Mouse (Mus musculus): Measurements from ENCODE around the gene Eva1b. TPM values are rescaled to one million over a fixed set of nuclear protein-coding genes. Genes with fewer than 3 reads are reported as not detected.

Gene Eva1b
- 10 to 100 TPM; 10.5 to 12.7 TPM for polyA plus RNA-seq (2017; shearing (Covaris generic))

DNA sequence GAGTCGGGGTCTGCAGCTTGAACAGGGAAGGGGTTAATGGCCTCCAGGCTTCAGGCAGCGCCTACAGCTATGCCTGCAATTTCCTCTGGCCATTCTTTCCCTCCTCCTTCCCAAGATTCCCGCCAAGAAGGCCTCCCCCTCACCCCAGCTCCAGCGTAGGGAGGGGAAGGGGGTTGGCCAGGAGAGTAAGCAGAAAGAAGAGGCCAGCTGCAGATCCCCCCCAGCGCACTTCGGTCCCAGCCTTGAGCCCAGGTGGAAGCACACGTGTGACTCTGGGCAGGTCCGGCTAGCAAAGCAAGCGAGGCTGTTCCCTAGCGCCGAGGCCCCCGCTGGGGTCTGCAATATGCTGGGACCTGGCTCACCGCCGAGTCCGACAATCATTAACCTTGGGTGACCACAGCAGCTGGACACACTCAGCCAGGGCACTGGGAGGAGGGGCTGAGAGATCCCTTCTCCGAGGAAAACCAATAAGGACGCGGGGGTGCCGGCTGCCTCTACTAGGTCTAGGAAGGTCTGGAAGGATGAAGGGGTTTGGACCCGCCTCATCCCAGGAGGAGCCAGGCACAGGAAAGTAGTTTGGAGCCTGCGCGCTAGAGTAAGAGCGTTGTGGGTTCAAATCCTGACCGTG, at the start of gene Eva1b:
TSS of gene Eva1b (plus strand) at position 212 of the 628 bp plus-strand sequence.
- no peak for ATAC-seq

DNA sequence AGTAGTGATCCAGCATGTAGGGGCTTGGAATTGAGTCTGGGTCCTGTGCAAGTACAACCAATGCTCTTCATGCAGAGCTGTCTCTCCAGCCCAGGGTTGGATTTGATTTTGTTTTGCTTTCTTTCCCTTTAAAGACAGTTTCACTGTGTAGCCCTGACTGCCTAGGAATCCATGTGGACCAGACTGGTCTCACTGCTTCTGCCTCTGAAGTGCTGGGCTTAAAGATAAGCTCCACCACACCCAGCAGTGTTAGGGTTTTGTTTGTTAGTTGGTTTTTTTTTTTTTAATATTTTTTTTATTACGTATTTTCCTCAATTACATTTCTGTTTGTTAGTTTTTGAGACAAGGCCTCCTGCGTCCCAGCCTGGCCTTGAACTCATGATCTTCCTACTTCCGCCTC, 48.2 kb upstream of the Eva1b start:
- no peak for ATAC-seq

DNA sequence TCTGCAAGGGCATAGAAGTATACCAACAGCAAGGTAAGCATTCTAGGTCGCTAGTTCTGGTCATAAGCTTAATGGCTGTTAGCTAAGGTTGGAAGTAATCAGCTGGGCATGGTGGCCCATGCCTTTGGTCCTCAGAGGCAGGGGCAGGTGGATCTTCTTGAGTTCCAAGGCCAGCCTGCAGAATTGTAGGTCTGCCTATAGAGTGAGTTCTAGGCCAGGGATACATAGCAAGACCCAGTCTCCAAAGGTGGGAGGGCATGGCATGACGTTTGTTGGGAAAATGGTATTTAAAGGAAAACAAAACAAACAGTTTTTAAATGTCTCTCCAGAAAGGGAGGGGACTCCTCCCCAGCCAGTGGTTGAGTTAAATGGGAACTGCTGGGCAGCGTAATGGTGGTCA, 46.8 kb upstream of the Eva1b start:
- ATAC-seq, result no peak

DNA sequence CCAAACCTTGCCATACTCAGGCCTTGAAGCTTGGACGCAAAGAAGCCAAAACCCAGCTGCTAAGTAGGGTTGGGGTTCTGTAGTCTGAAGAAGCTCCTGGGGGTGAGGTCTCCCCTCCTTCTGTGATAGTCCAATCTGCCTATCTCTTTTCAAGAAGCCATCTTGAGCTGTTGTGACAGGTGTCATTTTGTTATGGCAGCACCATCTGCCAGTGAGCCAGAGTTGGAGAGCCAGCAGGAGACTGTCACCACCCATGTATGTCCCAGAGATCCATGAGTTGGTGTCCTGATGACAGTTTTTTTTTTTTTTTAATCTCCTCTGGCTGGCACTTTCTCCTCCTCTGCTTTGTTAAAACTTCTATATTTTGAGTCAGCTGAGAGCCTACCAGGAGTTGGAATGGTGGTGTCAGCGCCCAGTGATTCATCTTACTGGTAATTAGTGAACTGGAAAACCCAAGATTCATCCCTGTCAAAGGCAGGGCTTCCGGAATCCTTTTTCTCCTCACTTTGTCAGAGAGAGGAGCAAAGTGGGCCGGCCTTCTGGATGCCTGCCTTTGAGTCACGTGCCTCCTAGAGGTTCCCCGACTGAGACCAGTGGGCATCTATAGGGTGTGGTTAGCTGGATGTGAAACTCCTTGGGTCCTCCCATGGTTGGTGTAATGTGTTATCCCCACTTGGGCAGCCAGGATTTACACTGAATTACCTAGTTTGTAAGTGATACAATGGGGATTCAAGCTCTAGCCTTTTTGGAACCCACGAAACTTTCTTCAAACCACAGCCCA, 45.3 kb upstream of the Eva1b start:
- no peak for ATAC-seq

DNA sequence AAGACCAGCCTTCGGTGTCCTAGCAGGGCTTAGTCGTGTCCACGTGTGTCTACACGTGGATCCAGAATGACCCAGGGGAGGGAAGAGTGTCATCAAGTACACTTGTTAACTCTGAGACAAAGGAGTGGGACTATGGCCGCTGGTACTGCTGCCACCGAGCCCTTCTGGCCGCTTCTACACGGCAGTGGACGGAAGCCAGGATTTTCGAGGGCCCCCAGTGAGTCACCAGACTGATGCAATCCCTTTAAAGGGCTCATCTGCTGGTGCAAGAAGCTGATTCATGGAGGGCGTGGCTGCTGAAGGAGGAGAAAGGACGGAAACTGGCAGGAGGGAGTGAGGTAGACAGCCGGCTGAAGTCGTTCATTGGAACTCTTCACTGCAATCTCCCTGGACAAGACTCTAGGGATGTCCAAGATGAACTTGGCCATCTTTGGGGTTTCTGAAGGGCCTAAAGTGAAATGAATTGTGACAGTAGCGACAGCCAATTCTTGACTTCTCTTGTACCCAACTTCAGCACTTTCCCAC, 44.4 kb upstream of the Eva1b start:
- peak; percentile 66 for ATAC-seq

DNA sequence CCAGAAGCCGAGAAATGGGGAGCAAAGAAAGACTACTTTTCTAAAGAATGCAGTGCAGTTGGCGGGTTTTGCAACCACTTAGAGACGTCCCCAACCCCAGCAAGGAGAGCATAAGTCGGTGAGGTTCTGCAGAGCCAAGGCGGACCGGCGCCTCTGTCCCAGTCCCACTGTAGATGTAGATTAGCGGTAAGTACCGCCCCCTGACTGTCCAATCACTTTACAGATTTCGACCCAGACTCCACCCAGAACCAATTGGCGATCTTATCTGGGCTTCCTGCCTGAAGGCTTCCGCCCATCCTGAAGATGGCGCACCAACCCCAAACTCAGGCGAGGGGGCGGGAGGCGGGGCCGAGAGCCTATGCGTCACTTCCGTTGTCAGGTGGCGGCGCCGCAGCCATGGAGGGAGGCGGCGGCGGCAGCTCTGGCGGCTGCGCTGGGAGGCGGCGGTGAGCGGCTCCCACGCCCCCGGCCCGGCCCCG, 43.9 kb upstream of the Eva1b start, which contains the start of gene Stk40:
TSS of gene Stk40 (plus strand) at position 368 of the 479 bp plus-strand sequence.
- ATAC-seq, result peak; percentile 95

DNA sequence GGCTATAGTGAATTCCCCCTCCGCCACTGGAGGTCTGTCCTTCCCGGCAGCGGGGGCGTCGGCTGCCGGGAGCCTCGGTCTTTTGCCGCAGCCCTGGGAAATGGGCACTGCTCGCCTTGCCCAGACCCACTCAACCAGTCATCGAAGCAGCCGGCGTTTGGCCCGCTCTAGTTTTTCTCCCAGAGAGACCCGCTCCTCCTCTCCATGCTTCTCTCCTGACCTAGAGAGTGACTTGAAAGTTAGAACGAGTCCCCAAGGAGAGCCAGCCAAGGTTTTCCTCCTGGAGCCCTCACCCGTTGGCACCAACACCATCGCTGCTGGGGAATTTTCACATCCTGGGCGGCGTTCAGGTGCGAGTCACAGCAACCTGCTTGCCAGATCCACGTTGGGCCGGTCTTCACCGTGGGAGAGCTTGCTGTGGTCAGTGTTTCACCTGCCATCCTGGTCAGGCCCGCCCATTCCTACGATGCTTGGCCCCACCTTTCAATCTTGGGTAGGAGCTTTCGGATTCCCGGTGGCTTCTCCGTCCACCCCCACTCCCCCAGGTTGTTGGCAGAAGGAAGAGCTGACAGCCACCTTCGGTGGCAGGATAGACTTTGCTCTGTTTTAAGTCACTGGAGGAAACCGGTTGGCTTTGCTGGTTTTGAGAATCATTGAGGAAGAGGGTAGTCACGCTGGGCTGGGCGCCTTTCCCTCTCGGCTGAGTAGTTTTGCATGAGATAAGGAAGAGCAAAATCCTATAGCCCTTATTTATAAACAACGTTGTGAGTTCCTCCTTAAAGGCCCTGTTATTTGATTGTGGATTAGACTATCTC, 43.1 kb upstream of the Eva1b start:
- no peak for ATAC-seq

DNA sequence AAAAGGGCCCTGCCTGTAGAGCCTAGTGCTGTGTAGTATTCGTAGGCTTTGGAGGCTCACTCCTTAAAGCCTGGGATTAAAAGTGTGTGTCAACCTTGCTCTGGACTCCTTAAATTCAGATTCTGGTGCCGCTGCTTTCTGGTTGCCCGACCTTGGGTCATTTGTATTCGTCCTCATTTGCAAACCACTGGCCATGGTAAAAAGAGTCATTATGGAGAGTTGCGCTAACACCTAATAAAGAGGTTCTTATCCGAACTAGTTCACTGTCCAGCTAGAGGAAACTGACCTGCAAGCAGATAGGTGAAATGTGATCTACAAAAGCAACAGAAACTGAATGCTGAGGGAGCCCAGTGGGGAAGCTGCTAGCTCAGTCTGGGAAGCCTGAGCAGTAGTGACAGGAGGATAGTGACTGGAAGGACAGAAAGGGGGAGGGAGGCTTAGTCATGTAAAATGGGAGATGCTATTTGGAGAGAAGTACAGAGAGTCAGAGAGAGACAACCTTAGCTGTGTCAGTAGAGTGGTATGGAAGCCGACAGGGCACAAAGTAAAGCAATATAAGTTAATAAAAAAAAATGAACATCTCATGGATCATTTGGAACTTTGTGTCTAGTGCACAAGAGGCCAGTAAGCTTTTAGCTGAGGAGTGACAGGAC, 42.3 kb upstream of the Eva1b start:
- ATAC-seq, result no peak

DNA sequence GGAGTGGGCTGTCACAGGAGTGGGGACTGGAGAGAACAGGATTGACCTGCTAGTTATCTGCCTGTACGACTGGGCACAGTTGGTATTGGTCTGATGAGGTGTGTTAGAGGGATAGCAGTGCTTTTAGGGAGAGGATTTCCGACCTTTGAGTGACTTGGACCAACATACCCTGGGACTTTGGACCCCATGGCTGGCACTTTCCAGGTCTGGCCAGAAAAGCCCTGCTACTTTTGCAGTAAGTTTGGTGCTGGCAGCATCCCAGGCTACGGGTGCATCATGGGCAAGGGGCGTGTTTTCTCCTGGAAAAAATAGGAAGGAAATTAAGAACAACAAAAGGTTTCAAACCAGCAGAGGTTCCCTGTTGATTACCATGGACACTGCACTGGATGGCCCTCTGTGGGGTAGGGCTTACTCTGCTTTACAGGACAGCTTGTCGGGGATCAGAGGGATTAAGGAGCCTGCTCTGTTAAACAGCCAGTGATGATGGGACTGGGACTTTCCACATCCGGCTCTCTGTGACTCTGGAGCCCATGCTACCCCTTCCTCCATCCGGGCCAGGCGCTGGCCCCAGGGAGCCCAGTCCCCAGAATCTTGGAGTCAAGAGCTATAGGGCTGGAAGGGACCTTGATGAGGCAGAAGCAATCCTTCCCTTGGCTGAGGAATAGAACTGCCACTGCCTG, 39.3 kb upstream of the Eva1b start:
- ATAC-seq, result no peak

DNA sequence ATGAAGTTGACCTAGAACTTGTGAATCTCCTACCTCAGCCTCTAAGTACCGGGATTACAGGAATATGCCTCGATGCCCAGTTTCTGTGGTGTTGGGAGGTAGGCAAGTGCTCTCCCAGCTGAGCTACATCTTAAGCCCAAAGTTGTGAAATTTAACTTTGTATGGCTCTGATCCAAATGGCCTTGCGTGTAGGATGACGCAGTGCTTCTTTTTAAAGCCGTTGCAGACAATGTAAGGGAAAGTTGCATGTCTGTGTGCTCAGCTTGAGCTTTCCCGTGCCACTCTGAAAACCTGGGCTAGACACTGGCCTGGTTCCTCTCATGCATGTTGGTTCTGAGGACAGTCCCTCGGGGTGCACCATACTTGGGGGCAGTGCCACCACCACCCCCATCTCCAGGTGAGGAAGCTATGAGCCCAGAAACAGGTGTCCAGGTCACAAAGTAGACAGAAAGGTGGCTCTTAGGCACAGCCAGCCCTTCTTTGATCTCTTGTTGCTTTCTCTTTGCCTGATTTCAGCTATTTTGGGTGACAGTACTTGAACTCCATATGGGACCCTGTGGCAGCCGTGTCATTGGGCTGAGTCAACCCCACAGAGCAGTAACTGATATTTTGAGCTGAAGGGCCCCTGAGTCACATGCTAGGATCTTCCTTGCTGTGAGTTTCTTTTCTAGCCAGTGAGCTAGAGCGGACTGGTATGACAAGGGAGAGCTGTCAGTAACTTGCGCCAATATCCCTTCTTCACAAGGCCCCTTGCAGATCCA, 37.8 kb upstream of the Eva1b start:
- peak; percentile 40 for ATAC-seq

DNA sequence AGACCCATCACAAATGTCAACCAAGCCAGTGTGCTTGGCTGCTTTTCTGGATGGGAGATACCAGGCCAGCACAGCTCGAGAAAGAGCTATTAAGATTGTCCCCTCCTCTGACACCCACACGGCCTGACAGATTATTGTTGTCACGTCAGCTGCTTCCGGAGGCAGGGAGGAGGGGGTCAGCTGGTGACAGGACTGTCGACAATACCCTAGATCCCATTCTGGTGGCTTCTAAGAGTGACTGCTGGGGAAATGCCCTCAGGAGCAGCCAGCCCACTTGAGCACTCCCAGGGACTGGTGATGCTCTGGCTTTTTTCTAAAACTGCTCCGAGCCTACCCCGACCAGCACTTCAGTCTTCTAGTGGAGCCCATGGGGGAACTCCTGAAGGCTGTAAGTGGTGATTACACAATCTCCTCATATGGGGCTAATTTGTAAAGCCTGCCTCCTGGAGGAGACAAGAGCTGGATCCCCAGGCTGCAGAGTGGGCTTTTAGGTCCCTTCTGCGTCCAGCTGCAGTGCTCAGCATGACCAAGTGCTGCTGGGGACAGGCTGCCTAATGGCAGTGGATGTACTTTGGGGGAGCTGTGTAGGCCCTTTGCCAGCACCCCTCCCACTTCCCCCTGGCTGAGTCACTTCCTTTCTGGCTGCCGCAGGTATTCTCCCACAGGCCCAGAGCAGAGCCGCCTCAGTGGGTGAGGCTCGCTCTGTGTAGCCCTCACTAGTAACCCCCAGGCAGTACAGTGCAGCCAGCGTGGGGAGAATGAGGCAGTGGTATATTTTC, 37.0 kb upstream of the Eva1b start:
- peak; percentile 87 for ATAC-seq

DNA sequence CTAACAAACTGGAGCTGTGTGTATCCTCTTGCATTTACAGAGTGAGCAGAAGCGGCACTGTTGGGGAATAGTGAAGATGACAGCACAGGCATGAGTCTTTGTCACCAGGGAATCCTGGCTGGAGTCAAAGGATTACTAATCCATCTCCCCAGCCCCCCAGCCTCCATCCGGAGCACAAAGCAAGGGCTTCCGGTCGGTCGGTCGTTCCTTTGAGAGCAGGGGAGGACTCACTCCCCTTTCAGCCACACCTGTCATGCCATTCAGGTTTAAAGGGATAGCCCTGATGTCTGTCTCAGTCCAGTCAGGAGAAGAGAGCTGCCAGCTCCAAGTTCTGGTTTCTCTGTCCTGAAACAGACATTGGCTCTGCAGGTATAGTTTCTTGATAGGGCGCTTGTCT, 36.4 kb upstream of the Eva1b start:
- peak; percentile 36 for ATAC-seq

DNA sequence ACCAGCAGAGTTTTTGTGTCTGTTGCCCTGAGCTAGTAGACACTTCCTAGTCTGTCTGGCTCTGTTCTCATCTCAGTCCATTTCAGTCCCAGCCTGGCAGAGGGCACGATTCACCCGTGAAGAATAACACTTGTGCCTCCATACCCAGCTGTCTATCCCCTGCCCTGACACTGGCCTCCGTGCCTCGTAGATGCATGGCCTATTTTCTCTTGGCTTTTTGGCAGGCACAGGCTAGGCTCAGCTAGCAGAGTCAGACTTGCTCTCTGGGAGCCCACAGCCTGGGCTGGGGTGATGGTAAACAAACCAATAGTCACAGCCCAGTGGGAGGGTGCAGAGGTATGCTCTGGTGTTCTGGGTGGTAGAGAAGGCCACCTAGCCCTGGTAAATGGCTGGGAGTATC, 34.3 kb upstream of the Eva1b start:
- ATAC-seq, result no peak

DNA sequence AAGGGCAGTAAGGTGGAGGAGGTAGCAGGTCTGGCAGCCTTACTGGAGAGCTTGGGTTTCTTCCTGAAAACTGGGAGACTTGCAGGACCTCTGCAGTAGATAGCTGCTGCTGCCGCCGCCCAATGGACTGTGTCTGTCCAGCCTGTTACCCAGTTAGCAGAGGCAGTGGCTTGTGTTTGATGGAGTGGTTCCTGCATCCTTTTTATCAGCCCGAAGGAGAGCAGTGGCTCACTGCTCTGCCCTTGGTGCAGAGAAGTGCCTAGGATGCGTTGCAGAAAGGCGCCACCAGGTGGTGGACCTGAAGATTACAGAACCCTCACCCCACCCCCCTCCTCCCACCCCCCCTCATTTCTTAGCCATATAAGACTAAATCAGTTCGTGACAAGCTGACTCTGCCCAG, 33.6 kb upstream of the Eva1b start:
- ATAC-seq, result no peak

DNA sequence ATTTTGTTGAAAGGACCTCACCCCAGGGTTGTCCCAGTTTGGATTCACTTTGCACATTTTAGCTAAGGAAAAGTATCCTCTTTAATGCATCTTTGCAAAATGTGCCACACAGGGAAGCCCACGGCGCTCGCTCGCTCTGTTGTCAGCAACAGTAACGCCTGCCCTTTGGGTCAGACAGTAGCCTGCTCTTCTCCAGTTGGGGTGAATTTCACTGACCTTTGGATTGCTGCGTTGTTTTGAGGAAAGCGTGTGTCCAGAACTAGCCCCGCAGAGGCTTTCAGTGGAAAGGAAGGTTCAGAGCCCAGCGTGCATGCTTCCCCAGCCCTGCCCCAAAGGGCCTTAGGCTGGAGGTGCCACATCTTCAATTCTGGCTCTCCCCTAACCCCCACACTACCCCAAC, 32.1 kb upstream of the Eva1b start:
- ATAC-seq, result no peak

DNA sequence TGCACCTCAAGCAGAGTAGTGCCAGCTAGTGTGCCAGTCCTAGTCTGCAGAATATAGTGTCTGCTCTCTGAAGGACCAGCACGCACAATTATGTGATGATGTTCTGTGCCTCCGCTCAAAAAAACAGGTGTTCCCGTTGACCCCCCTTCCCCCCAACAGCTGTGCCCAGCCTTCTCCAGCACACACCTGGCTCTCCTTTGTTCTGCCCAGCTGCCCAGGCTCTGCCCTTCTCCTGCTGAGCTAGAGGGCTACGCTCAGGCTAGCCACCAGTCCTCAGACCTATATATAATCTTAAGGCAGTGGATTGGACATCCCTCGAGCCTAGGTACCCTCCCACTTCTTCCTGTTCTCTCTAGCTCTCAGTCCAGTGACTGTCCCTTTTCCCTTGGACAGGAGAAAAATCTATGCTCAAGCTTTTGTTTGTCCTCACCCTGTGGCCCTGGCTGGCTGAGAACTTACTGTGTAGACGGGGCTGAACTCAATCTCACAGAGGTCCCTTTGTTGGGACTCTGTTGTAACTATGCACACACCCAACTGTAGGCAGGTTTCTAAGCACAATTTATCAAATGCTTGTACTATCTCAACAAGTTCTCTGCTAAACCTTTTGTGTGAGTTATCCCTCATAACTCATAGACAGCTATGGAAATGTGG, 31.5 kb upstream of the Eva1b start:
- ATAC-seq, result no peak

DNA sequence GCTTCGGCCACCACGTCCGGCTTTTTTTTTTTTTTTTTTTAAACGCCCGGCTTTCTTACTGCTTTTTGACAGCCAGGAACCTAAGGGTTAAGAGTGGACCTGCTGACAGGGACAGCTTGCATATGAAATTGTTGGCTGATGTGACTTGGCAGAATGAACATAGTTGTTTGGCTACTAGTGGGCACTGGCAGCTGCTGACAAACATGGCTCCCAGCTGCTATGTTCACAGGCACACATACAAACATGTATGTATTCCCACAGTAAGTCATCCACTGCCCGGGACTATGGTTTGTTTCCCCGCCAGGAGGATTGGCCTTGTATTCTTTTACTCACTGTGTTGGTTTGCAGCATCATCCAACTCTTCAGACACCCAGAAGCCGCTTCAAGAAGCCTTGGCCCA, 30.4 kb upstream of the Eva1b start:
- ATAC-seq, result no peak

DNA sequence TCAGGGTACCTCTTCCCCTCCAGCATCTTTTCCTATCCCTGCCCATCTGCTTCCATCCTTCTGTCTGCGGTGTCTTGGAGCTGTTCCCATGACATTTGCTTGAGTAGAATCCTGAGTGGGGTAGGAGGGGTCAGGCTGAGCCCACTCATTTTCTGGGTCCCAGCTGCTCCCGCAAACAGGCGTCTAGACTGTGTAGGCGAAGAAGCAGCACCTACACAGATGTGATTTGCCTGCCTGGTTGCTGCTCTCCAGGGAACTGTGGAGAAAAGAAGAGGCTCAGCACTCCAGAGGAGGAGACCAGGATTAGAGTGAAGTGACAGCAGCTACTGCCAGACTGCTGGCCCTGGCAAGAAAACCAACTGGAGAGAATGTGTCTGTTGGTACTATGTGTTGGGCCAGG, 28.9 kb upstream of the Eva1b start:
- no peak for ATAC-seq

DNA sequence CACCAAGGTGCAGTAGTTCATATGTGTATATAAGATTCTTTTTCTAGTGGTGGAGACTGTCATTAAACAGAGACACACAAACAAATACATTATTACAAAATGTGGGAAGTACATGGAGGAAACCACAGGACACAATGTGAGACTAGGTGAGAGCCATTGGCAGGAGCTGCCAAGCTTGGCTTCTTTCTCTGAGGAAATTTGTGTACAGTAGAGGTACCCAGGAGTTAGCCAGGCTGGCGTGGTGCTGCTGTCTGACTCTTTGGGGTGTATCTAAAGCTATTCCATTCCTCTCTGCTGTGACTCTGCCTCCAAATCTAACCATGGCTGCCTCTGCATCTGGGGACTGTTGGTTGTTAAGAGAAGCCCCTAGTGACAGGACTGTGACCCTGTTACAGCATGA, 28.5 kb upstream of the Eva1b start:
- no peak for ATAC-seq

DNA sequence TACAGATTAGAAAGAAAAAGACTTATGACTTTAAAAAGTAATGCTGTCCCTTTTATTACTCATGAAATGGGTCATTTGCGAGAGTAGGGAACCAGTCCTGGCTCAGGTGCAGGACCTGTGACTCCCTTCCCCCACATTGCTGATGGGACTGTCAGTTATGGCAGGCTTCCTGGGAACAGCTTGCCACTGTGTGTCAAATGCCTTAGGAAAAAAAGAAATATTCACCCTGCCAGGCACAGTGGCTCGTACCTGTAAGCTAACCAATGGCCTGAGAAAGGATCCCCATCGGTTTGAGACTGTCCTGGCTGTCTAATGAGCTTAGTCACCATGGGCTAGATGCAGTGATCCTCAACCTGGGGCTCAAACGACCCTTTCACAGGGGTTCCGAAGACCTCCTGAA, 27.5 kb upstream of the Eva1b start:
- no peak for ATAC-seq
